Mouse (Mus musculus) C2C12 (cell line): ENCODE measurements around the gene Aspdh. TPM values are rescaled to one million over a fixed set of nuclear protein-coding genes. Genes with fewer than 3 reads are reported as not detected.

Experiments used
- H3K27me3 ChIP-seq: one replicate; pipeline ENCODE4 v1.6.1; 2011; ENCODE audit not compliant: control insufficient read depth, insufficient read depth, insufficient read length
- H3K36me3 ChIP-seq: one replicate; pipeline ENCODE4 v1.6.1; 2011; ENCODE audit not compliant: control insufficient read depth, insufficient read depth
- H3K4me3 ChIP-seq: one replicate; pipeline ENCODE4 v1.5.1; 2011; ENCODE audit warnings: mild to moderate bottlenecking, control low read depth; ENCODE audit not compliant: poor library complexity, insufficient read depth, severe bottlenecking
- H3K79me2 ChIP-seq: one replicate; pipeline ENCODE4 v1.6.1; 2011; ENCODE audit not compliant: control insufficient read depth, insufficient read depth
- H3K79me3 ChIP-seq: one replicate; pipeline ENCODE4 v1.6.1; 2011; ENCODE audit warnings: low read depth, control low read depth
- H3ac ChIP-seq: one replicate; pipeline ENCODE3; 2011; ENCODE audit warnings: low read depth; ENCODE audit not compliant: control insufficient read depth, insufficient read length
- CEBPB ChIP-seq: IDR thresholded peaks from one replicate; pipeline ENCODE4 v1.6.1; 2011; ENCODE audit warnings: low read depth, mild to moderate bottlenecking, control low read depth, moderate library complexity
- CTCF ChIP-seq: IDR thresholded peaks from one replicate; pipeline ENCODE4 v1.5.1; 2011; ENCODE audit not compliant: control insufficient read depth, insufficient read depth, insufficient read length
- FOSL1 ChIP-seq: IDR thresholded peaks from one replicate; pipeline ENCODE4 v1.8.0; 2011; ENCODE audit warnings: mild to moderate bottlenecking, low read length; ENCODE audit not compliant: poor library complexity, insufficient read depth, severe bottlenecking
- MAX ChIP-seq: IDR thresholded peaks from one replicate; pipeline ENCODE4 v1.6.1; 2011; ENCODE audit warnings: mild to moderate bottlenecking, control low read depth
- MYOD1 ChIP-seq: IDR thresholded peaks from one replicate; pipeline ENCODE4 v1.6.1; 2011; ENCODE audit warnings: low read depth; ENCODE audit not compliant: control insufficient read depth, insufficient read length
- MYOG ChIP-seq: IDR thresholded peaks from one replicate; pipeline ENCODE4 v1.6.1; 2011; ENCODE audit not compliant: control insufficient read depth, insufficient read length; ENCODE audit errors: extremely low read depth
- USF1 ChIP-seq: IDR thresholded peaks from one replicate; pipeline ENCODE4 v1.6.1; 2011; ENCODE audit warnings: low read depth, mild to moderate bottlenecking, control low read depth, moderate library complexity
- polyA plus RNA-seq: library from polyadenylated mRNA; unstranded; fragments of >200 nt; fragmentation: generic; extraction: Trizol; gene quantifications from one replicate; pipeline ENCODE4 v1.2.1, GENCODE M21; 2012; ENCODE audit warnings: missing spikeins

The Aspdh gene
- polyA plus RNA-seq, 1 experiment = not detected

DNA sequence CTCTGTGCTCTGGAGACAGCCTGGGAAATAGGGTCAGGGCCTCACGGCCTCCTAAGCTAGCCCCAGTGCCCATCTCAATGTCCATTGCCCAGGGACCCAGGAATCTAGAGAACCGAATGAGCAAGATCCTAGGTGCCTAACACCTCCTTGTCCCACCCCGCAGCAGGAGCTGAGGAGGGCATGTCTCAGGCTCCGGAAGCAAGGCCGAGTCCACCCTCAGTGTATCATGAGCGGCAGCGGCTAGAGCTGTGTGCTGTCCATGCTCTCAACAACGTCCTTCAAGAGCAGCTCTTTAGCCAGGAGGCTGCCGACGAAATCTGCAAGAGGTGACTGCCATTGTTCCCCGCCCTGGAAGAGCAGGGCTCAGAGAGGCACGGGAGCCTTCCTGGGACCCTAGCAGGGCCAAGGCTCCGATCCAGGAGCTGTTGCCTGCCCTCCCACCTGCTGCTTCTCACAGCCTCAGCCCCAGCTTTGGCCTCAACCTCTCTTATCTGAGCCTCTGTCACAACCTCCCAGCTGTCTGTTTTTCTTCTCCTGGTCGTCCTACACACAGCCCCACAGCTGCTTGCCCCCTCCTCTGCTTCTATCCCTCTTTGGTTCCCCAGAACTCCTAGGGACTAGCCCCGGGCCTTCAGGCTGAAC, 3.6 kb downstream of the Aspdh start:
- no peaks in the 10 kb centered on the region for H3K36me3 ChIP-seq
- H3K27me3 ChIP-seq = peaks cover 10% of the 10 kb centered on the region
- H3ac ChIP-seq = peak overlapping the region; percentile 73
- no peak for TF ChIP-seq CEBPB
- TF ChIP-seq CTCF = no peak
- TF ChIP-seq MYOD1 = no peak
- no peak for TF ChIP-seq FOSL1
- TF ChIP-seq USF1 = no peak
- TF ChIP-seq MYOG = no peak
- TF ChIP-seq MAX = no peak
- H3K4me3 ChIP-seq = peak overlapping the region; percentile 63
- H3K79me3 ChIP-seq = no peaks in the 10 kb centered on the region
- H3K79me2 ChIP-seq = no peaks in the 10 kb centered on the region

DNA sequence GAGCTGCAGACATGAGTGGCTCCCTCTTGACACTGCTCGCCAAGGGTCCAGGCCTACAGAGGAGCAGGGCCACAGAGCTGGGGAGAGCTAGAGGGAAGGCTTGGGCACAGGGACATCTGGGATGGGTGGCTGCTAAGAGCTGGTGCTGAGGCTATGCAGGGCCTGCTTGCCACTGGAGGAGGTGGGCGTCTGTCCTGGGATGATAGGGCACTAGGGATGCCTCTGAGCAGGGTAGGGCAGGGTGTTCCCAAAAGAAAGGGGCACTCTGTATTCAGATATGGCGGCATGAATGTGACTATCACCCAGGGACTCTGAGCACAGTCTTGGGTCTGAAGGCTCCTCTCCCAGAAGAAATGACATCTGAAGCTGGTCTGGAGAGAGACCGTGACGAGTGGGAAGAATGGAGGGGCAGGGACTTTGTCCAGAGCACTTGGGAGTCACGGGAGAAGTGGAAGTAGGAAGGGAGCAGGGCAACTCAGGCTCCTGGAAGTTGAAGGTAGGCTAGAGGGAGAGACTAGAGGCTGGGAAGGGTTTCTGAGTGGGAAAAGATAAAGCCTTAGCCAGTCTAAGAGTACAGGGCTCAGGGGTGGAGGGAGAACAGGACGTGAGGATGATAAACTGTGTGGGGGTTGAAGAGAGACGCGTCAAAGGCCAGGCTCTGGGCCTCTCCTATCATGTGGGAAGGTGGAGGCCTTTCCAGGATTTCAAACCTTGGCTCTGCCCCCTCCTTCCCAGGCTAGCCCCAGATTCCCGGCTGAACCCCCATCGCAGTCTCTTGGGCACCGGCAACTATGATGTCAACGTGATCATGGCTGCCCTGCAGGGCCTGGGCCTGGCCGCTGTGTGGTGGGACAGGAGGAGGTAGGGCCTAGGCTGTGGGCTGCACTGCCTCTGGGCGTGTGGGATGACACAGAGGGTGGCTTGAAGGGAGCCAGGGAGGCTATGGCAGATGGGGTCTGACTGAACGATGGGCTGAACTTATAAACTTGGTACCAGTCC, 4.8 kb downstream of the Aspdh start:
- TF ChIP-seq MYOG (no peak), MAX (no peak), MYOD1 (no peak), CTCF (no peak), USF1 (no peak)
- peaks cover 8% of the 10 kb centered on the region for H3K27me3 ChIP-seq
- no peaks in the 10 kb centered on the region for H3K36me3 ChIP-seq
- H3K79me3 ChIP-seq = no peaks in the 10 kb centered on the region
- no peak overlapping the region for H3ac ChIP-seq
- no peak overlapping the region for H3K4me3 ChIP-seq
- no peaks in the 10 kb centered on the region for H3K79me2 ChIP-seq

DNA sequence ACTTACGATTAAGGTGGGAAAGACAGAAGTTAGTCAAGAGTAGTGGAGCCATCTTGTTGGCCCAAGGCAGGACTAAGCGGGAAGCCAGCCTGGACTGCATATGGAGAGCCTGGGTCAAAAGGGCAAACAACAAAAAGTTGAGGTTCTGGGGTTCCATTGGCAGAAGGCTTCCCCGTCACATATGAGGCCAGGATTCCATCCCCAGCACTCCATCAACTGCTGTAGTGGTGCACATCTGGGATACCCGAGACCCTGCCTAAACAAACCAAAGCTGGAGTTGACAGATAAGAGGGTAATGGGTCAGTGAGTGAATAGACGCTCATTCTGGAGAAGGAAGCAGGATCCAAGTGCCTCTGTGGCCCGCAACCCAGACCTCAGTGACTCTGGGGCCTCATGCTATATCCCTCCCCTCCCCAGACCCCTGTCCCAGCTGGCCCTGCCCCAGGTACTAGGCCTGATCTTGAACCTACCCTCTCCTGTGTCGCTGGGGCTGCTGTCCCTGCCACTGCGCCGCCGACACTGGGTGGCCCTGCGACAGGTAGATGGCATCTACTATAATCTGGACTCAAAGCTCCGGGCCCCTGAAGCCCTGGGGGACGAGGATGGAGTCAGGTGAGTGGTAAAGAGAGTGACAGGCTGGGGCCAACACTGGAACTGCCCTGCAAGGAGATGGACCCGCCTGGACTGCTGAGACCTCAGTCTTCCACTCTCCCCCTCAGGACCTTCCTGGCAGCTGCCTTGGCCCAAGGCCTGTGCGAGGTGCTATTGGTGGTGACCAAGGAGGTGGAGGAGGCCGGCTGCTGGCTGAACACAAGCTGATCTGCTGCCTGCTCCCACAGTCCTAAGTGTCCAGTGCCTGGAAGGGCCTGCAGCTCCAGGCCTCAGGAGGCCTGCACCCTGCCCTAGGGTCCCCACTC, 5.8 kb downstream of the Aspdh start:
- H3K36me3 ChIP-seq = no peaks in the 10 kb centered on the region
- no peak overlapping the region for H3K4me3 ChIP-seq
- no peaks in the 10 kb centered on the region for H3K79me2 ChIP-seq
- no peak overlapping the region for H3ac ChIP-seq
- H3K27me3 ChIP-seq = peaks cover 15% of the 10 kb centered on the region
- TF ChIP-seq CTCF (no peak), FOSL1 (no peak), MYOD1 (no peak), MYOG (no peak), MAX (no peak), USF1 (no peak), CEBPB (no peak)
- H3K79me3 ChIP-seq = no peaks in the 10 kb centered on the region

DNA sequence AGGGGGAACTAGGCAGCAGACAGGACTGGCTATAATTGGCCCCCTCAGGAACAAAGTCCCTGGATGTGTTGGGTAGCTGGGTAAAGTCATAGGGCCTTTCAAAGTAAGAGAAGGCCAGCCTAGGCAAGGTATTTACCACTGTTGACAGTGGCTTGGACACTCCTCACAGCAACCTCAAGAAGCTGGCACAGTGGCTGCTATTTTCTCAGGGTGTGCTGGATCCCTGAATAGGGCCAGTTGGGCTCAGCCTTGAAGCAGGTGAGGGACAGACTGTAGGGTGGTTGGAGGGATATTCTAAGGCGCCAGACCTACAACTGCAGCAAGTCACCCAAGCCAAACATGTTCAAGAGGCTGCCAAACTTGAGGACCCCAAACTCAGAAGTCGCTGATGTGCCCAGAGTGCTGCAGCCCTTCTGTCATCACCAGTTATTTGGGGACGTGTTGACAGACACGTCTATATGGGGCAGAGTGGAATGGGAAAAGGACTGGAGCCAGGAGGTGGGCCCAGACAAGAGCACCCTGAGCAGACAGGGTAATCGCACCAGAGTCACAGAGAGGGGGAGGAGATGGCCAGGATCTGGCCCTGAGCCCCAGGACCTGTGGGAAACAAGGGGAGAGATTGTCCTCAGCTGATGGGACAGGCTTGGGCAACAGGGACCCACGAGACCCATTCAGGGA, 6.8 kb downstream of the Aspdh start:
- Histone ChIP-seq H3K36me3 (no peaks in the 10 kb centered on the region), H3K79me3 (no peaks in the 10 kb centered on the region), H3ac (no peak overlapping the region), H3K79me2 (no peaks in the 10 kb centered on the region), H3K27me3 (peaks cover 15% of the 10 kb centered on the region), H3K4me3 (no peak overlapping the region)
- TF ChIP-seq CTCF (no peak), CEBPB (no peak), FOSL1 (no peak), MYOG (no peak), MYOD1 (no peak), USF1 (no peak), MAX (no peak)

DNA sequence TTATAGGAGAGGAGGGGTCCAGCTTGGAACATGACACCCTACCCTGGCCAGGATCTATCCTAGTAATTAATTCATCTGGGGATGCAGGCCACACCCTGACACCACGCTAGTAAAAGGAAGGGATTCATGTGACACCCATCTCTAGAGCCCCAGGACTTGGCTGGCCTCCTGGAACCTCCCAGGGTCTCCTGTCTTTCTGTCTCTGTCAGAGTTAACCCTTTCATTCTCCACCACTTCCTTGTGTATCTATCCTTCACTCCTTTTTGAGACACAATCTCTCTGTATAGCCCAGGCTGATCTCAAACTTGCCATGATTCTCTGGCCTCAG, 7.3 kb downstream of the Aspdh start:
- TF ChIP-seq MYOD1 (no peak), USF1 (no peak), FOSL1 (no peak), CEBPB (no peak), MYOG (no peak), CTCF (no peak), MAX (no peak)

More for the DNA sequence above, 7.3 kb downstream of the Aspdh start:
- no peaks in the 10 kb centered on the region for H3K79me3 ChIP-seq
- H3ac ChIP-seq = no peak overlapping the region
- no peaks in the 10 kb centered on the region for H3K79me2 ChIP-seq
- no peaks in the 10 kb centered on the region for H3K36me3 ChIP-seq
- H3K4me3 ChIP-seq = no peak overlapping the region
- peaks cover 15% of the 10 kb centered on the region for H3K27me3 ChIP-seq
